Mouse (Mus musculus): ENCODE measurements around the gene S100a8. TPM values are rescaled to one million over a fixed set of nuclear protein-coding genes. Genes with fewer than 3 reads are reported as not detected.

Gene S100a8
- total RNA-seq (2021): 10 to 100 TPM in 1 of 2 experiments, 1 to 10 TPM in 1; 6.8 to 10.4 TPM

- peak; percentile 10 for DNase-seq
These were observed at the start of gene S100a8 for GRCm38 (mm10) chr3:90668846-90669245. S100a8 (plus strand) TSS chr3:90668978.

- DNase-seq: no peak
These were observed 47.2 kb upstream of the S100a8 start for GRCm38 (mm10) chr3:90621552-90621951.

- DNase-seq: peak; percentile 92
These were observed 45.2 kb upstream of the S100a8 start for GRCm38 (mm10) chr3:90623435-90624071.

- no peak for DNase-seq
These were observed 43.3 kb upstream of the S100a8 start for GRCm38 (mm10) chr3:90625496-90625895.

- DNase-seq: no peak
These were observed 42.3 kb upstream of the S100a8 start for GRCm38 (mm10) chr3:90626266-90627021.

- no peak for DNase-seq
These were observed 41.4 kb upstream of the S100a8 start for GRCm38 (mm10) chr3:90627366-90627765.

- DNase-seq: peak; percentile 29
These were observed 41.0 kb upstream of the S100a8 start for GRCm38 (mm10) chr3:90627807-90628206.

- DNase-seq: no peak
These were observed 39.5 kb upstream of the S100a8 start for GRCm38 (mm10) chr3:90629298-90629697.

GRCm38 (mm10) chr3:90631984-90632383 lies 36.8 kb upstream of the S100a8 start:
- no peak for DNase-seq

GRCm38 (mm10) chr3:90638511-90639275 lies 30.1 kb upstream of the S100a8 start:
- DNase-seq: no peak

GRCm38 (mm10) chr3:90639511-90640154 lies 29.1 kb upstream of the S100a8 start:
- peak; percentile 31 for DNase-seq

- no peak for DNase-seq
These were observed 27.8 kb upstream of the S100a8 start for GRCm38 (mm10) chr3:90640981-90641380.

GRCm38 (mm10) chr3:90644220-90644619 lies 24.6 kb upstream of the S100a8 start:
- DNase-seq: peak; percentile 67

GRCm38 (mm10) chr3:90647291-90647690 lies 21.5 kb upstream of the S100a8 start:
- DNase-seq: no peak

- no peak for DNase-seq
These were observed 19.8 kb upstream of the S100a8 start for GRCm38 (mm10) chr3:90648981-90649380.

GRCm38 (mm10) chr3:90649832-90650231 lies 18.9 kb upstream of the S100a8 start:
- no peak for DNase-seq

- DNase-seq: peak; percentile 80
These were observed 15.8 kb upstream of the S100a8 start for GRCm38 (mm10) chr3:90652878-90653508.

GRCm38 (mm10) chr3:90653717-90654116 lies 15.1 kb upstream of the S100a8 start, which contains the start of gene S100a7a:
S100a7a (plus strand) TSS chr3:90654017.
- no peak for DNase-seq

- peak; percentile 9 for DNase-seq
These were observed 11.4 kb upstream of the S100a8 start for GRCm38 (mm10) chr3:90657405-90657804.

- DNase-seq: no peak
These were observed 9.3 kb upstream of the S100a8 start for GRCm38 (mm10) chr3:90659364-90660044.

- DNase-seq: no peak
These were observed 4.6 kb upstream of the S100a8 start for GRCm38 (mm10) chr3:90664219-90664618.

All from heart, postnatal 4 days (tissue).